Mouse (Mus musculus) intestine, embryonic 14.5 days (tissue): ENCODE data around the gene Specc1. TPM values are rescaled to one million over a fixed set of nuclear protein-coding genes. Genes with fewer than 3 reads are reported as not detected.

Experiments
- ATAC-seq: fragments of 200-750 bp; cut with Nextera tagmentation; replicated peaks from 2 replicates; pipeline ENCODE4 v1.8.0; 2017; ENCODE audit warnings: low read depth, moderate number of reproducible peaks, moderate TSS enrichment, moderate library complexity; ENCODE audit not compliant: low FRiP score, low TSS enrichment
- DNase-seq: peaks from one replicate; pipeline ENCODE4 v3.0.0-alpha.2; 2018; ENCODE audit warnings: low spot score
- H3K27ac ChIP-seq: fragments of 300-500 bp; sonication (generic); 2 replicates; pipeline ENCODE4 v1.5.1; 2014; ENCODE audit warnings: low read depth, mild to moderate bottlenecking, control low read depth
- H3K27me3 ChIP-seq: fragments of 300-500 bp; sonication (generic); replicated peaks from 2 replicates; pipeline ENCODE4 v1.6.1; 2014; ENCODE audit warnings: low read length, control low read depth; ENCODE audit not compliant: control insufficient read depth, insufficient read depth
- H3K36me3 ChIP-seq: fragments of 300-500 bp; sonication (generic); 2 replicates; pipeline ENCODE4 v1.6.1; 2014; ENCODE audit warnings: low read length, control low read depth; ENCODE audit not compliant: control insufficient read depth, insufficient read depth
- H3K4me1 ChIP-seq: fragments of 300-500 bp; sonication (generic); replicated peaks from 2 replicates; pipeline ENCODE4 v1.6.1; 2014; ENCODE audit warnings: low read length, control low read depth, mixed read lengths; ENCODE audit not compliant: control insufficient read depth, insufficient read depth
- H3K4me2 ChIP-seq: fragments of 300-500 bp; sonication (generic); 2 replicates; pipeline ENCODE4 v1.6.1; 2014; ENCODE audit warnings: low read length
- H3K4me3 ChIP-seq: fragments of 300-500 bp; sonication (generic); 2 replicates; pipeline ENCODE4 v1.5.1; 2014; ENCODE audit warnings: low read depth, low read length, control low read depth, mixed read lengths
- H3K9ac ChIP-seq: fragments of 300-500 bp; sonication (generic); 2 replicates; pipeline ENCODE4 v1.6.1; 2014; ENCODE audit warnings: mild to moderate bottlenecking, low read length
- H3K9me3 ChIP-seq: fragments of 300-500 bp; sonication (generic); 2 replicates; pipeline ENCODE4 v1.6.1; 2016; ENCODE audit warnings: low read length, control low read depth; ENCODE audit not compliant: control insufficient read depth
- WGBS: fragments of 180-500 bp; shearing (Covaris S2); extraction: QIAGEN DNeasy Blood & Tissue Kit; methylation state at CpG from one replicate; pipeline ENCODE4 v1.1.7; 2014; 5-methylcytosine and 5-hydroxymethylcytosine counted together
- polyA plus RNA-seq: library from polyadenylated mRNA; unstranded; fragments of >200 nt; fragmentation: Nextera tagmentation; extraction: Ambion mirVana; gene quantifications from 2 replicates; pipeline ENCODE4 v1.2.1, GENCODE M21; 2014

The Specc1 gene
- polyA plus RNA-seq = 10.5 and 12.1 TPM in 2 replicates

- H3K36me3 ChIP-seq = no peaks in the 10 kb centered on the region
- H3K9ac ChIP-seq = 0 out of 2 replicates have a peak within 1 kb of the TSS, but pooled peaks have one; percentile 14
- H3K27ac ChIP-seq = no peak within 1 kb of the TSS
- H3K4me1 ChIP-seq = no peaks in the 10 kb centered on the region; the same call in 1 of the 2 replicates
- H3K4me2 ChIP-seq = peak within 1 kb of the TSS; percentile 89
- peak; percentile 97 for DNase-seq
- under 1% methylated on average over 55 of the region's 58 CpGs for WGBS
- peak within 1 kb of the TSS; percentile 49 for H3K4me3 ChIP-seq
- H3K9me3 ChIP-seq = no peaks in the 10 kb centered on the region
- peaks cover 26% of the 10 kb centered on the region; the same call in 1 of the 2 replicates for H3K27me3 ChIP-seq
- ATAC-seq = peak; percentile 88
These were observed at the start of gene Specc1 for GRCm38 (mm10) chr11:61956572-61957295. Gene Specc1 (plus strand): TSS chr11:61956763.

GRCm38 (mm10) chr11:61908315-61908714, 48.2 kb upstream of the Specc1 start:
- no peaks in the 10 kb centered on the region for H3K4me1 ChIP-seq
- H3K27ac ChIP-seq = no peak overlapping the region
- H3K4me3 ChIP-seq = no peak overlapping the region
- ATAC-seq = no peak
- H3K9me3 ChIP-seq = no peaks in the 10 kb centered on the region
- no peak for DNase-seq
- H3K27me3 ChIP-seq = no peaks in the 10 kb centered on the region
- H3K36me3 ChIP-seq = peaks cover 71% of the 10 kb centered on the region
- no peak overlapping the region for H3K4me2 ChIP-seq
- H3K9ac ChIP-seq = no peak overlapping the region

- no peaks in the 10 kb centered on the region for H3K27me3 ChIP-seq
- no peaks in the 10 kb centered on the region for H3K4me1 ChIP-seq
- H3K4me2 ChIP-seq = no peak overlapping the region
- H3K27ac ChIP-seq = no peak overlapping the region
- H3K9me3 ChIP-seq = no peaks in the 10 kb centered on the region
- DNase-seq (no peak), ATAC-seq (no peak)
- H3K4me3 ChIP-seq = no peak overlapping the region
- H3K9ac ChIP-seq = no peak overlapping the region
- peaks cover 34% of the 10 kb centered on the region for H3K36me3 ChIP-seq
- 94% methylated on average over 3 of the region's 3 CpGs for WGBS
These were observed 36.9 kb upstream of the Specc1 start for GRCm38 (mm10) chr11:61919702-61920101.

- no peak overlapping the region for H3K27ac ChIP-seq
- H3K9ac ChIP-seq = no peak overlapping the region
- H3K4me3 ChIP-seq = no peak overlapping the region
- no peaks in the 10 kb centered on the region for H3K9me3 ChIP-seq
- DNase-seq = no peak
- H3K4me2 ChIP-seq = no peak overlapping the region
- peaks cover 19% of the 10 kb centered on the region for H3K36me3 ChIP-seq
- no peaks in the 10 kb centered on the region for H3K27me3 ChIP-seq
- ATAC-seq = no peak
- peaks cover 4% of the 10 kb centered on the region; the same call in 1 of the 2 replicates for H3K4me1 ChIP-seq
- 74% methylated on average over 1 of the region's 1 CpGs for WGBS
These were observed 33.3 kb upstream of the Specc1 start for GRCm38 (mm10) chr11:61923309-61923708.

GRCm38 (mm10) chr11:61929323-61930097, 27.1 kb upstream of the Specc1 start:
- H3K36me3 ChIP-seq = no peaks in the 10 kb centered on the region
- H3K27me3 ChIP-seq = no peaks in the 10 kb centered on the region
- peak overlapping the region; percentile 87 for H3K4me3 ChIP-seq
- peaks cover 18% of the 10 kb centered on the region; the same call in 1 of the 2 replicates for H3K4me1 ChIP-seq
- under 1% methylated on average over 44 of the region's 47 CpGs for WGBS
- H3K9ac ChIP-seq = peak overlapping the region; percentile 88
- DNase-seq = no peak
- H3K9me3 ChIP-seq = no peaks in the 10 kb centered on the region
- peak overlapping the region; percentile 83 for H3K4me2 ChIP-seq
- peak; percentile 83 for ATAC-seq
- H3K27ac ChIP-seq = peak overlapping the region; percentile 94

- ATAC-seq = peak; percentile 94
- Histone ChIP-seq H3K36me3 (no peaks in the 10 kb centered on the region), H3K4me1 (peaks cover 18% of the 10 kb centered on the region; the same call in 1 of the 2 replicates), H3K4me3 (peak within 1 kb of the TSS; percentile 87), H3K27ac (peak within 1 kb of the TSS; percentile 94), H3K9me3 (no peaks in the 10 kb centered on the region), H3K4me2 (peak within 1 kb of the TSS; percentile 83), H3K9ac (peak within 1 kb of the TSS; percentile 88), H3K27me3 (no peaks in the 10 kb centered on the region)
- under 1% methylated on average over 29 of the region's 43 CpGs for WGBS
- peak; percentile 93 for DNase-seq
These were observed 26.5 kb upstream of the Specc1 start, which contains the start of gene Akap10 for GRCm38 (mm10) chr11:61930098-61930517. Gene Akap10 (minus strand): TSS chr11:61930252.

GRCm38 (mm10) chr11:61930640-61931586, 25.6 kb upstream of the Specc1 start:
- H3K27me3 ChIP-seq = no peaks in the 10 kb centered on the region
- H3K27ac ChIP-seq = peak overlapping the region; percentile 94
- H3K9ac ChIP-seq = peak overlapping the region; percentile 88
- 15% methylated on average over 11 of the region's 11 CpGs for WGBS
- no peaks in the 10 kb centered on the region for H3K9me3 ChIP-seq
- DNase-seq (no peak), ATAC-seq (no peak)
- no peaks in the 10 kb centered on the region for H3K36me3 ChIP-seq
- peak overlapping the region; percentile 83 for H3K4me2 ChIP-seq
- H3K4me1 ChIP-seq = peaks cover 18% of the 10 kb centered on the region; the same call in 1 of the 2 replicates
- peak overlapping the region; percentile 87 for H3K4me3 ChIP-seq

- DNase-seq = no peak
- no peak overlapping the region for H3K4me2 ChIP-seq
- WGBS = 90% methylated on average over 1 of the region's 1 CpGs
- H3K9me3 ChIP-seq = no peaks in the 10 kb centered on the region
- no peaks in the 10 kb centered on the region for H3K4me1 ChIP-seq
- no peak for ATAC-seq
- no peaks in the 10 kb centered on the region for H3K36me3 ChIP-seq
- H3K4me3 ChIP-seq = no peak overlapping the region
- H3K27ac ChIP-seq = no peak overlapping the region
- no peak overlapping the region for H3K9ac ChIP-seq
- no peaks in the 10 kb centered on the region for H3K27me3 ChIP-seq
These were observed 18.8 kb upstream of the Specc1 start for GRCm38 (mm10) chr11:61937761-61938160.
